22 mouse cellular contexts compared by ENCODE assay signal in genomic region chr2:21053596-21053995, GRCm38 (mm10).
A peak's percentile ranks its signal among the peaks of the same experiment; 100 is the strongest.
DNase-seq lines count a peak whose midpoint lies in the region; ATAC-seq and TF ChIP-seq lines count a peak whose summit lies in the region.
"Had no signal": no experiment of that assay in that cellular context is flagged by ENCODE, and none has a peak within 500 bp of the region (broad histone marks: within the 10 kb centered on the region; RNA-seq: fewer than 3 reads in every experiment).

No protein-coding gene starts in this region.

- TF ChIP-seq CTCF in lung, embryonic 14.5 days (IDR thresholded peaks at IDR 0.05; ENCODE audit: low read depth): no peak
- TF ChIP-seq CTCF in lung, adult 2 months (IDR thresholded peaks at IDR 0.05; ENCODE audit: insufficient read depth, low read length): no peak

- TF ChIP-seq POLR2A in lung, adult 2 months (IDR thresholded peaks at IDR 0.05; ENCODE audit: borderline replicate concordance, extremely low read depth, low read depth, low read length): no peak
- no peak for TF ChIP-seq POLR2A in myocyte (IDR thresholded peaks at IDR 0.05; ENCODE audit: insufficient read length, low read depth)

- H3K79me2 ChIP-seq in myocyte (ENCODE audit: control insufficient read depth, insufficient read depth): no peaks in the 10 kb centered on the region

- peaks cover 12% of the 10 kb centered on the region; the same call in 1 of the 2 replicates for H3K4me1 ChIP-seq in lung, embryonic 14.5 days (ENCODE audit: insufficient read depth)
- H3K4me1 ChIP-seq in lung, adult 2 months (ENCODE audit: control insufficient read depth, insufficient read depth, low read length): no peaks in the 10 kb centered on the region; the same call in 1 of the 2 replicates
- H3K4me1 ChIP-seq in embryonic facial prominence, embryonic 10.5 days: no peaks in the 10 kb centered on the region
- H3K4me1 ChIP-seq: heart, embryonic 12.5 days; liver, embryonic 12.5 days; megakaryocyte, embryonic 14.5 days; stomach, embryonic 15.5 days had no signal

- H3K9me3 ChIP-seq in lung, embryonic 14.5 days (ENCODE audit: low read depth, low read length): no peaks in the 10 kb centered on the region
- no peaks in the 10 kb centered on the region for H3K9me3 ChIP-seq in embryonic facial prominence, embryonic 10.5 days
- H3K9me3 ChIP-seq: forebrain, embryonic 12.5 days; heart, embryonic 12.5 days; hindbrain, embryonic 12.5 days; limb, embryonic 12.5 days; liver, embryonic 12.5 days; megakaryocyte, embryonic 14.5 days; stomach, embryonic 15.5 days had no signal

- no peak overlapping the region for H3K27ac ChIP-seq in lung, embryonic 14.5 days (ENCODE audit: low read depth)
- no peak overlapping the region for H3K27ac ChIP-seq in embryonic facial prominence, embryonic 10.5 days (replicated peaks)
- H3K27ac ChIP-seq: forebrain, embryonic 12.5 days; hindbrain, embryonic 12.5 days; limb, embryonic 12.5 days; liver, embryonic 12.5 days; stomach, embryonic 15.5 days had no signal

- no peak overlapping the region for H3ac ChIP-seq in myocyte (ENCODE audit: control insufficient read depth, insufficient read length)

- H3K4me3 ChIP-seq in lung, embryonic 14.5 days (ENCODE audit: low read depth, low read length): no peak overlapping the region
- H3K4me3 ChIP-seq in lung, adult 2 months (replicated peaks; ENCODE audit: extremely low read depth, low read depth, low read length): no peak overlapping the region
- no peak overlapping the region for H3K4me3 ChIP-seq in embryonic facial prominence, embryonic 10.5 days
- no peak overlapping the region for H3K4me3 ChIP-seq in myocyte
- H3K4me3 ChIP-seq: forebrain, embryonic 12.5 days; gastrocnemius, adult 2 months; heart, embryonic 12.5 days; hindbrain, embryonic 12.5 days; limb, embryonic 12.5 days; liver, embryonic 12.5 days; megakaryocyte, embryonic 14.5 days; stomach, embryonic 15.5 days had no signal

- H3K36me3 ChIP-seq in lung, embryonic 14.5 days (ENCODE audit: insufficient read depth): no peaks in the 10 kb centered on the region
- H3K36me3 ChIP-seq in embryonic facial prominence, embryonic 10.5 days (replicated peaks): no peaks in the 10 kb centered on the region
- no peaks in the 10 kb centered on the region for H3K36me3 ChIP-seq in myocyte (ENCODE audit: control insufficient read depth, insufficient read depth)
- H3K36me3 ChIP-seq: forebrain, embryonic 12.5 days; heart, embryonic 12.5 days; hindbrain, embryonic 12.5 days; limb, embryonic 12.5 days; liver, embryonic 12.5 days; stomach, embryonic 15.5 days had no signal

- 44% methylated on average over 5 of the region's 5 CpGs for WGBS in lung, embryonic 14.5 days
- whole genome bisulfite sequencing in lung, adult 2 months: 48% methylated on average over 5 of the region's 5 CpGs
- 89% methylated on average over 5 of the region's 5 CpGs for WGBS in embryonic facial prominence, embryonic 10.5 days

- 0 out of 2 replicates have a peak, but pooled peaks have one; percentile 46 for ATAC-seq in lung, embryonic 14.5 days (ENCODE audit: insufficient read depth)
- ATAC-seq: liver, embryonic 12.5 days had no signal

- H3K4me2 ChIP-seq in lung, embryonic 14.5 days: no peak overlapping the region
- peak overlapping the region; percentile 68 for H3K4me2 ChIP-seq in myocyte (ENCODE audit: low read depth)
- H3K4me2 ChIP-seq: forebrain, embryonic 12.5 days; heart, embryonic 12.5 days; hindbrain, embryonic 12.5 days; limb, embryonic 12.5 days; liver, embryonic 12.5 days; stomach, embryonic 15.5 days had no signal

- H3K27me3 ChIP-seq in lung, embryonic 14.5 days (ENCODE audit: insufficient read depth, low read length): no peaks in the 10 kb centered on the region
- no peaks in the 10 kb centered on the region for H3K27me3 ChIP-seq in embryonic facial prominence, embryonic 10.5 days (replicated peaks; ENCODE audit: low read depth, poor library complexity, severe bottlenecking)
- H3K27me3 ChIP-seq in myocyte (ENCODE audit: control insufficient read depth, insufficient read depth, insufficient read length): no peaks in the 10 kb centered on the region
- H3K27me3 ChIP-seq: CH12.LX; forebrain, embryonic 12.5 days; heart, embryonic 12.5 days; hindbrain, embryonic 12.5 days; limb, embryonic 12.5 days; liver, embryonic 12.5 days; megakaryocyte, embryonic 14.5 days; stomach, embryonic 15.5 days had no signal

- no peak overlapping the region for H3K9ac ChIP-seq in lung, embryonic 14.5 days
- H3K9ac ChIP-seq: forebrain, embryonic 12.5 days; heart, embryonic 12.5 days; hindbrain, embryonic 12.5 days; limb, embryonic 12.5 days; liver, embryonic 12.5 days; stomach, embryonic 15.5 days had no signal

- DNase-seq in heart, adult 11 months: peak; percentile 81
- no peak for DNase-seq in heart, adult 8-10 months (ENCODE audit: low spot score)
- DNase-seq in lung, embryonic 14.5 days: peak; percentile 73
- no peak for DNase-seq in lung, adult 2 months
- DNase-seq in embryonic facial prominence, embryonic 10.5 days (ENCODE audit: low spot score): peak; percentile 2
- no peak for DNase-seq in spleen, adult 12 weeks (ENCODE audit: low spot score)
- DNase-seq: cerebellum, postnatal 36 days; gastrocnemius, adult 2 months; heart, postnatal 14 days; kidney, adult 8-10 months; kidney, postnatal 14 days; lung, postnatal 10 days; midbrain, embryonic 14.5 days had no signal

TF ChIP-seq in myocyte, 11 proteins besides CTCF, POLR2A, EP300 and RAD21:
- no peak for TF ChIP-seq SRF (IDR thresholded peaks at IDR 0.05; ENCODE audit: control insufficient read depth, insufficient read length, low read depth)
- TF ChIP-seq CEBPB (IDR thresholded peaks at IDR 0.05; ENCODE audit: insufficient read depth, poor library complexity, severe bottlenecking): no peak
- TF ChIP-seq MYOD1 (IDR thresholded peaks at IDR 0.05; ENCODE audit: control insufficient read depth in 1 of 3, insufficient read length in 2 of 3, low read depth in 2 of 3): no peak
- no peak for TF ChIP-seq MAX (IDR thresholded peaks at IDR 0.05; ENCODE audit: low read depth)
- TF ChIP-seq POLR2AphosphoS2 (IDR thresholded peaks at IDR 0.05; ENCODE audit: insufficient read length, low read depth): no peak

Comparison
In these comparisons a context has a peak if more than half of its experiments do, and no peak if none do; other contexts are left out.
1. DNase-seq: peak in heart, adult 11 months (single experiment), lung, embryonic 14.5 days (single experiment) and embryonic facial prominence, embryonic 10.5 days (single experiment); none in heart, adult 8-10 months (single experiment), lung, adult 2 months (single experiment) and spleen, adult 12 weeks (single experiment).